Mouse (Mus musculus): ENCODE results near the gene Trap1. TPM values are rescaled to one million over a fixed set of nuclear protein-coding genes. Genes with fewer than 3 reads are reported as not detected.
"Not testable (repeated sequence)": the region's sequence is repeated elsewhere in the genome, so short reads cannot be mapped to it uniquely, and the experiment has no call there.

The Trap1 gene
- 100 to 1,000 TPM in 1 of 2 experiments, 10 to 100 TPM in 1; 66.6 to 101 TPM for polyA plus RNA-seq (2017; shearing (Covaris generic))

GRCm38 (mm10) chr16:4077384-4078061, at the start of gene Trap1:
Trap1 (minus strand) TSS chr16:4077827.
- peak; percentile 96 for ATAC-seq

GRCm38 (mm10) chr16:4117072-4117471, 39.4 kb upstream of the Trap1 start:
- no peak for ATAC-seq

GRCm38 (mm10) chr16:4100374-4100773, 22.7 kb upstream of the Trap1 start:
- no peak for ATAC-seq

DNA sequence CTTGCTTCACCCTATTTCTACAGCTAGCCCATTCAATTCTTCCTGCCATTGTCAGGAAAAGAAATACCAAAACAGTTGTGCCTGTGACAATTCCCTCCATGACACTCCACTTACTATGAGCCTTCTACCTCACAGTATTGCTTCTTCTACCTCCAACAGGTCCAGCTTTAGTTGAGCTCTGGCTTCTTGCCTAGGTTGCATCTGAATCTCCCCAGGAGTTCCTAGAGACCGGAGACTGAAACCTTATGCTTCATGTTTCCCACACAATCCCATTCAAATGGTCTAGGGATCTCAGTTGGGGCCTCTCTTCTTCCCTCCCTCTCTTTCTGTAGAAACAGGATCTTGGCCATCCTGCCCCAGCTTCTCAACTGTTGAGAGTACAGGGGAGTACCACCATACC, 19.9 kb upstream of the Trap1 start:
- ATAC-seq = no peak

DNA sequence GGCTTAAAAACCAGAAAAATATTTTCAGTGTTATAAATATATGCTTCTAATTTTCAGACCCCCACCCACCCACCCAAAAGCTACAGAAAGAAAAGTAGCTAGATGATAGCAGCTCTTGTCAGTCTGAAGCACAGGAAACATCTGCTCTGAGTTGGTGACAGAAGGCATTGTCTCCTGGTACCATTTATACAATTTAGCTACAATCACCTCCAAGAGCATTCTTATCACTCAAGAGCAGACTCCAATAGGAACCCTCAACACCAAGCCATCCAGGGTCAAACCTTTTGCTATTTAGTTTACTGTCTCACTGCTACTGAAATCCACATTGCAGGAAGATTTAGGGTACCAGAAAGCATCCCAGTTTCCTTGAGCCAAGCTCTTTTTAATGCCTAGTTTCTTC, 19.3 kb upstream of the Trap1 start:
- no peak for ATAC-seq

DNA sequence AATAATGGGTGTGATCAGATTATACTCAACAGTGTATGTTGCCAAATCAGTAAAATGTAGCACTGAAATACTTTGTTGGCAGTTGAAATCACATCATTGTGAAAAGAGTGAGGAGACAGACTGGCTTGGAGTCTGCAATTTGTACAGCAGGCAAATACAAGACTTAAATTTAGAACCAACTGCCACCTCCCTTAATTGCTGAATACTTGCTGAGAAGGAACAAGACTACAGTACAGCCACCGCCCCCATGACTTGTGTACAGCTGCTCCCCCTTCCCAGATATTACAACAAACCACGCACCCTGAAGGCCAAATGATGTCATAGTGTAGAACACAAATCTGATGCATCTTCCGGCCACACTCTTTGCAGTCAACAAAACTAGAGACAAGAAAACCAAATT, 18.5 kb upstream of the Trap1 start:
- ATAC-seq = no peak

DNA sequence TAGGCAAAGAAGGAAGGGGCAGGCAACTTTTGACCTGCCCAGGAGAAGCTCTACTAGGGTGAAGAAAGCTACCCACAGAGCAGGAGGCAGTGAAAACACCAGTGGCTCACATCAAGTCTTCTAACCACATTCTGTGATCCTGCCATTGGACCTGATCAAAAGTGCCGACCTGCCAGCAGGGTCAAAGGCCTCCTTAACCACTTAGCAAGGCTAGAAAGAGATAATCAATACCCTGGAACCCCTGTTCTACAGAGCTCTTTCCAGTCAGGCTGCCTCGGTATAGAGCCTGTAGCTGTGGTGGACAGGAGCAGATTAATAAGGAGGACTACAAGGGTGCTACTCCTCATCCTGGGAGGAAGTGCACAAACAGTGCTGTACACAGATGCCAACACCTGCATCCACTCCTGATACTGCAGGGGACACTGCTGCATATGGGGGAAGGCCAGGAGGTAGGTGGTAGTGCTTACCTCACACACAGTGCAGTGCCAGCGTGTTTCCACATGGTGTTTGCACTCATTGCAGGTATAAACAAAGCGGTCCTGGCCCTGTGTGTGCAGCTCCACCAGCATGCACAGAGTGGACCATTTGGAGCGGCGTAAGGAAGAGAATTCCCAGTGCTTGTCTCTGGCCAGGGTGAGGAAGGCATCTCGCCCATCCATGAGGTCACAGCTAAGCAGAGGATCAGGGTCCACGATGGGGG, 9.7 kb upstream of the Trap1 start:
- no peak for ATAC-seq

DNA sequence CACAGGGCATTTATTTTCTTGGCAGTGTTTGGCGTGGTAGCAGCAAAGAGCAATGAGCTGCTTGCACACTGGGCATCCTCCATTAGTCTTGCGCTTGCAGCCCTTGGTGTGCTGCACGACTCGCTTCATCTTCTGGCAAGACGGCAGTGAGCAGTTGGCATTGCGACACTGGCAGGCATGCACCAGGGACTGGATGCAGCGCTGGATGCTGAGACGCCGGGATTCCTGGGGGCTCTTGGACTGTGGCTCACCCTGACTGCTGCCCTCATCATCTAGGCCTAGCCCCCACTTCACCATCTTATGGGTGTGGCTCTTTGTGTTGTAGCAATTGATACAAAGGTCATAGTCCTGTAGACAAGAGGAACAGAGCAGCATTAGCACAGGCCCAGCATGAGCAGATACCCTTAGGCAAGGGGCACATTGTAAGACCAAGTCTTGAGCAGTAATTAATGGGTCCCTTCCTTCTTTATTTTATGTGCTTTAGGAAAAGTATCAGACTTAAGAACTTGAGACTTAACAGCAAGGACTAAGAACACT, 8.3 kb upstream of the Trap1 start:
- ATAC-seq = no peak

DNA sequence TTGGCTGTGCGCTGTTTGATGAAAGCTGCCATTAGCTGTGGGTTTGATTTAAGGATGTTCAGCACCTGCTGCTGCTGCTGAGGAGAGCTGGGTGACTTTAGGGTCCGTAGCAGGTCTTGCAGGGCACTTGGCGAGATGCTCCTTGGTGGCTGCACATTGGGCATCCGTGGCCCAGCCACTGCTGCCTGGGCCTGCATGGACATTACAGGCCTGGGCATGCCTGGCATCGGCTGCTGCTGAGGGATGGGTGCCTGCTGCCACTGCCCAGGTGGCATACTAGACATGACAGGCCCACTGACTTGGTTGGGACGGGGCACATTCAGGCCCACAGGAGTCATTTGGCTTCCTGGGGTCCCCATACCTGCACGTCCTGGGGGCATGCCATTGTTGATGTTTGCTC, 7.4 kb upstream of the Trap1 start:
- no peak for ATAC-seq

DNA sequence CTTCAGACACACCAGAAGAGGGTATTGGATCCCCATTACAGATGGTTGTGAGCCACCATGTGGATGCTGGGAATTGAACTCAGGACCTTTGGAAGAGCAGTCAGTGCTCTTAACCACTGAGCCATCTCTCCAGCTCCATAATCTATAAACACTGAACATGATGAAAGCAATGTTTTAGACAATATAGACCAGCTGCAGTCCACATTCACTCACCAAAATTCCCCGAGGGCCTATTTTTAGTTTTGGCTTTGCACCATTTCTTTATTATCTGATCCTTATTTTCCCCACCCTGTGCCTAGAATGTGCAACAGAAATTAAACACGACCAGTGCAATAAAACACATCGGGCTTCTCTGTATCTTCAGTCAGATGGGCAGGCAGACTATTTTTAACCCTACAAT, 2.8 kb upstream of the Trap1 start:
- not testable (repeated sequence) for ATAC-seq

DNA sequence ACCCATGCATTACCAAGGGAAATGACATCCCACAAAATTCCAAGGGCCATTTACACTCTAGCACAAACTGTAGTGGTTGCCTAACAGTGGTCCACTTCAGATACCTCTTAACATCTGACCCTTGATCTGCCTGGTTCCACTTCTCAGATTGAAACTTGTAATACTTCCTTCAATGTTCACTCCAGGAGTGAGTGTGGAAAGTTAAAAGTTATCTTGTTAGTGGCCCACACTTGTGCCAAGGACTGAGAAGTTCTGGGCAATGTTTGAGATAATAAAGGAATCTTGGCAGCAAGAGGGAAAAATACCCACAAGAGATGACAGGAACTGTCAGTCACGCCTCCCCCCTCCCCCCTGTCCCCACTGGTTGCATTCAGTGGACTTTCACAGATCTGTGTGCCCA, 2.0 kb upstream of the Trap1 start:
- no peak for ATAC-seq

DNA sequence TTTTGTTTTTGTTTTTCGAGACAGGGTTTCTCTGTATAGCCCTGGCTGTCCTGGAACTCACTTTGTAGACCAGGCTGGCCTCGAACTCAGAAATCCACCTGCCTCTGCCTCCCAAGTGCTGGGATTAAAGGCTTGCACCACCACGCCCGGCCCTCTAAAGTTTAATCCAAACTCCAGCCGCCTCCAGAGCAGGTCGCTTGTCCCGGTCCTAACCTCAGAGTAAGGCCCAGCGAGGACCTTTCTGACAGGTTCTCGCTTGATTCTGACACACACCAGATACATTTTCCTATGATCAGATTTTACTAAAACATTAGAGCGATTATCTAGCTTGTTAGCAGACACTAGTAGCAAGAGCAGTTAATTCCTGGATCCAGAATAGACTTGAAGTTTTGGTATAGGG, 675 bp upstream of the Trap1 start:
- not testable (repeated sequence) for ATAC-seq

GRCm38 (mm10) chr16:4074836-4075235, 2.8 kb downstream of the Trap1 start:
- no peak for ATAC-seq

GRCm38 (mm10) chr16:4074297-4074696, 3.3 kb downstream of the Trap1 start:
- no peak for ATAC-seq

- peak; percentile 60 for ATAC-seq
Observed at GRCm38 (mm10) chr16:4068588-4068987, 9.0 kb downstream of the Trap1 start.

GRCm38 (mm10) chr16:4064945-4065344, 12.7 kb downstream of the Trap1 start:
- no peak for ATAC-seq

- ATAC-seq = no peak
Observed at GRCm38 (mm10) chr16:4053811-4054210, 23.8 kb downstream of the Trap1 start.

- no peak for ATAC-seq
Observed at GRCm38 (mm10) chr16:4052601-4053000, 25.0 kb downstream of the Trap1 start.

GRCm38 (mm10) chr16:4045524-4045923, 32.1 kb downstream of the Trap1 start:
- no peak for ATAC-seq

DNA sequence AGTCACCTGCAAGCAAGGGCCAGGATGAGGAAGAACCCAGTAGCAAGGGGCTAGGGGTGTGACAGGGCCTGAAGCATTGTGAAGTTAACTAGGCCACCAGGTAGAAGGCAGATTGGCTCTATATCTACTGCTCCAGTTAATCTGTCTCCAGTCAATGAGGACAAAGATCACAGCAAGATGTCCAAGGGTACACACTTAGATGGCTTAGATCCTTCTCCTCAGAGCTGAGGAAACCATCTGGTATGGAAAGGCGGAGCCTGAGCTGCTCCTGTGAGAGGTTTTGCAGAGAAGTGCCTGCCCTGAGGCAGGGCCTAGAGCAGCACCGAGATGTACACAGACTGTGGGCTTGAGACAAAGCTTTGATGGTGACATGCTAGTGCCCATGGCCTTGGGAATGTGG, 33.5 kb downstream of the Trap1 start:
- no peak for ATAC-seq

- no peak for ATAC-seq
Observed at GRCm38 (mm10) chr16:4041646-4042045, 36.0 kb downstream of the Trap1 start.

- ATAC-seq = no peak
Observed at GRCm38 (mm10) chr16:4040206-4040605, 37.4 kb downstream of the Trap1 start.

GRCm38 (mm10) chr16:4037690-4038089, 39.9 kb downstream of the Trap1 start:
- ATAC-seq = no peak

DNA sequence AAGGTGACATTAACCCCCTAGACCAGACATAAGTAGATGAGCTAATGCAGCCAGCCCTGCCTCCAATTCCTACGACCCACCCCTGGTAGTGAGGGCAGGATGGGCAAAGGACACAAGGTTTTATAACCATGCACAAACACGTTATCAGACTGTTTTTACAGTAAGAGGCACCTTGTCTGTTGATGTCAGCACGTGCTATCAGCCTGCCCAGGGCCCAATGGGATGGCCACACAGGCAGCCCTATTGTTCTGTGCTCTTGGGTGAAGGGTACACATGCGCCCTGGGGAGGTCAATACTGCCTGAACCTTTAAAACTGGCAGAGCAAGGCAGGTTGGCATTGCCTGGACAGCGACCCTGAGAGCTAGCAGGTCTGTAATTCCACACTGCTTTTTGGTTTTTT, 40.8 kb downstream of the Trap1 start, which contains the start of gene Dnase1:
Gene Dnase1 (plus strand): TSS at position 136 of the 400 bp plus-strand sequence.
- ATAC-seq = no peak
